Mouse (Mus musculus) megakaryocyte, adult 5-6 weeks (primary cell): ENCODE results near the gene Ednra. TPM values are rescaled to one million over a fixed set of nuclear protein-coding genes. Genes with fewer than 3 reads are reported as not detected.
A peak's percentile ranks its signal among the peaks of the same experiment; 100 is the strongest.

Source experiments
- ATAC-seq: 2 replicates; pipeline ENCODE4 v1.8.0; 2016; ENCODE audit warnings: mild to moderate bottlenecking, inconsistent platforms; ENCODE audit not compliant: poor library complexity, severe bottlenecking
- total RNA-seq, 2 experiments: library from RNA; stranded (forward) in 1 of 2; stranded (reverse) in 1 of 2; fragments of 153-499, 151-499 nt in 1 of 2; fragments of 221-1000, 200-1000 nt in 1 of 2; gene quantifications; 2 replicates each; pipeline versions ENCODE4 v1.2.3 to v1.2.4; 2015 to 2017

Gene Ednra
- total RNA-seq (2015) (1.2 and 1.3 TPM in 2 replicates), total RNA-seq (2017) (0.81 and 1.9 TPM in 2 replicates)

GRCm38 (mm10) chr8:77724046-77724930, at the start of gene Ednra:
Ednra (minus strand) TSS chr8:77724464.
- ATAC-seq: peak; percentile 80

- no peak for ATAC-seq
Measured at GRCm38 (mm10) chr8:77773831-77774230, 49.6 kb upstream of the Ednra start.

GRCm38 (mm10) chr8:77773256-77773655, 49.0 kb upstream of the Ednra start:
- ATAC-seq: no peak

- ATAC-seq: no peak
Measured at GRCm38 (mm10) chr8:77772210-77772886, 48.1 kb upstream of the Ednra start.

- no peak for ATAC-seq
Measured at GRCm38 (mm10) chr8:77770966-77771365, 46.7 kb upstream of the Ednra start.

GRCm38 (mm10) chr8:77768916-77769315, 44.7 kb upstream of the Ednra start:
- no peak for ATAC-seq

- no peak for ATAC-seq
Measured at GRCm38 (mm10) chr8:77764253-77764652, 40.0 kb upstream of the Ednra start.

GRCm38 (mm10) chr8:77762967-77763366, 38.7 kb upstream of the Ednra start:
- no peak for ATAC-seq

GRCm38 (mm10) chr8:77755441-77755840, 31.2 kb upstream of the Ednra start:
- ATAC-seq: no peak

GRCm38 (mm10) chr8:77753796-77754195, 29.5 kb upstream of the Ednra start:
- ATAC-seq: no peak

GRCm38 (mm10) chr8:77752041-77752440, 27.8 kb upstream of the Ednra start:
- no peak for ATAC-seq

- ATAC-seq: no peak
Measured at GRCm38 (mm10) chr8:77750407-77750806, 26.1 kb upstream of the Ednra start.

GRCm38 (mm10) chr8:77744476-77744875, 20.2 kb upstream of the Ednra start:
- no peak for ATAC-seq

GRCm38 (mm10) chr8:77742395-77742794, 18.1 kb upstream of the Ednra start:
- ATAC-seq: no peak

GRCm38 (mm10) chr8:77741050-77741777, 16.9 kb upstream of the Ednra start:
- ATAC-seq: no peak

GRCm38 (mm10) chr8:77738419-77738818, 14.2 kb upstream of the Ednra start:
- no peak for ATAC-seq

- ATAC-seq: no peak
Measured at GRCm38 (mm10) chr8:77737327-77737726, 13.1 kb upstream of the Ednra start.

GRCm38 (mm10) chr8:77733792-77734191, 9.5 kb upstream of the Ednra start:
- no peak for ATAC-seq

GRCm38 (mm10) chr8:77732964-77733363, 8.7 kb upstream of the Ednra start:
- ATAC-seq: no peak

- ATAC-seq: no peak
Measured at GRCm38 (mm10) chr8:77725406-77725805, 1.1 kb upstream of the Ednra start.

- ATAC-seq: peak; percentile 31
Measured at GRCm38 (mm10) chr8:77723534-77724045, 674 bp downstream of the Ednra start.
